11 mouse cellular contexts compared by ENCODE assay signal in the genomic region with DNA sequence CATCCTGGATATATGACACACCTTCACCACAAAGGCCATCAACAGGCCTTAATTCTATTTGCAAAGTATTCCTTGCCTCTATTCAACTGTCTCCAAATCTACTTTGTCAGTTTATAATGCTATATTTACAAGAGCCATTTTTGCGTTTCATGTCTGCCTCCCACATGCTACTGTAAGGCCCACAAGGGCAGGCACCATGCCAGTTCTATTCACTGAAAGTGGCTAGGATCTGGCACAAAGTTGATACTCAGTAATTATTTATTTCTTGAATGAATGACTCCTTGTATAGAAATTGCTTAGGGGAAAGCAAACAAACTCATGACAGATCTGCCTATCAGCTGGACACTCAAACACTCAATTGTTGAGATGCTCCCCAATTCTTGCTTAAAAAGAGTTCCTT.
DNase-seq lines count a peak whose midpoint lies in the region; ATAC-seq and TF ChIP-seq lines count a peak whose summit lies in the region.
"Had no signal": no experiment of that assay in that cellular context is flagged by ENCODE, and none has a peak within 500 bp of the region (broad histone marks: within the 10 kb centered on the region; RNA-seq: fewer than 3 reads in every experiment).

No protein-coding gene starts in this region.

- 28% methylated on average over 1 of the region's 1 CpGs for WGBS in forebrain, embryonic 13.5 days
- WGBS in forebrain, embryonic 10.5 days, result 93% methylated on average over 1 of the region's 1 CpGs
- WGBS in kidney, adult 2 months, result 33% methylated on average over 1 of the region's 1 CpGs
- 55% methylated on average over 1 of the region's 1 CpGs for WGBS in kidney, embryonic 14.5 days

- no peak overlapping the region for H3K27ac ChIP-seq in forebrain, embryonic 13.5 days
- H3K27ac ChIP-seq in forebrain, embryonic 10.5 days, result no peak overlapping the region
- H3K27ac ChIP-seq in kidney, adult 2 months (ENCODE audit: insufficient read depth, low read depth, low read length), result no peak overlapping the region
- H3K27ac ChIP-seq in kidney, embryonic 14.5 days (ENCODE audit: low read depth, low read length), result no peak overlapping the region
- H3K27ac ChIP-seq: limb, embryonic 15.5 days had no signal

- TF ChIP-seq POLR2A in kidney, adult 2 months (IDR thresholded peaks at IDR 0.05; ENCODE audit: low read depth, low read length), result no peak

- peak overlapping the region; percentile 18; the same call in 1 of the 2 replicates for H3K4me2 ChIP-seq in forebrain, embryonic 13.5 days
- H3K4me2 ChIP-seq in kidney, embryonic 14.5 days (replicated peaks; ENCODE audit: low read depth, low read length), result no peak overlapping the region

- no peak for ATAC-seq in forebrain, embryonic 13.5 days
- no peak for ATAC-seq in kidney, embryonic 14.5 days (ENCODE audit: low FRiP score, low TSS enrichment)

- H3K9ac ChIP-seq in forebrain, embryonic 13.5 days, result no peak overlapping the region
- no peak overlapping the region for H3K9ac ChIP-seq in kidney, embryonic 14.5 days (ENCODE audit: low read depth, low read length)
- H3K9ac ChIP-seq: limb, embryonic 15.5 days had no signal

- no peak for DNase-seq in forebrain, embryonic 10.5 days (ENCODE audit: extremely low spot score, low spot score)
- peak; percentile 33 for DNase-seq in kidney, adult 2 months
- DNase-seq in retina, postnatal 1 day, result peak; percentile 26
- DNase-seq in retina, embryonic 14.5 days (ENCODE audit: low spot score), result no peak
- DNase-seq in testis, postnatal 14 days (ENCODE audit: low spot score), result peak; percentile 68
- DNase-seq in adrenal gland, postnatal 4 days (ENCODE audit: low spot score in 2 of 2), result no peak
- DNase-seq: embryo, embryonic 11 days; right cerebral cortex, adult 18-20 months had no signal

- no peak overlapping the region for H3K4me3 ChIP-seq in forebrain, embryonic 13.5 days
- no peak overlapping the region for H3K4me3 ChIP-seq in forebrain, embryonic 10.5 days
- H3K4me3 ChIP-seq in kidney, adult 2 months (ENCODE audit: insufficient read depth, low read depth, low read length), result no peak overlapping the region
- H3K4me3 ChIP-seq in kidney, embryonic 14.5 days (ENCODE audit: low read length), result no peak overlapping the region
- H3K4me3 ChIP-seq: limb, embryonic 15.5 days had no signal

- H3K9me3 ChIP-seq in forebrain, embryonic 13.5 days (replicated peaks), result no peaks in the 10 kb centered on the region
- H3K9me3 ChIP-seq in forebrain, embryonic 10.5 days, result no peaks in the 10 kb centered on the region
- no peaks in the 10 kb centered on the region for H3K9me3 ChIP-seq in kidney, embryonic 14.5 days (ENCODE audit: control insufficient read depth, low read length)
- H3K9me3 ChIP-seq: limb, embryonic 15.5 days had no signal

- peaks cover 23% of the 10 kb centered on the region for H3K36me3 ChIP-seq in forebrain, embryonic 13.5 days (ENCODE audit: poor library complexity, severe bottlenecking)
- peaks cover 76% of the 10 kb centered on the region for H3K36me3 ChIP-seq in forebrain, embryonic 10.5 days (replicated peaks)
- H3K36me3 ChIP-seq in kidney, adult 2 months (ENCODE audit: control insufficient read depth, insufficient read depth, low read length), result no peaks in the 10 kb centered on the region; the same call in 1 of the 2 replicates
- H3K36me3 ChIP-seq in kidney, embryonic 14.5 days (ENCODE audit: control insufficient read depth, insufficient read depth, low read length), result peaks cover 31% of the 10 kb centered on the region

- no peak for TF ChIP-seq CTCF in kidney, adult 2 months (conservative IDR thresholded peaks at IDR 0.05; ENCODE audit: insufficient read depth, insufficient read length, low read depth, low read length)

- H3K27me3 ChIP-seq in forebrain, embryonic 13.5 days, result no peaks in the 10 kb centered on the region
- H3K27me3 ChIP-seq in forebrain, embryonic 10.5 days (ENCODE audit: poor library complexity, severe bottlenecking), result no peaks in the 10 kb centered on the region
- no peaks in the 10 kb centered on the region for H3K27me3 ChIP-seq in kidney, adult 2 months (replicated peaks; ENCODE audit: control insufficient read depth, insufficient read depth, low read length)
- H3K27me3 ChIP-seq in kidney, embryonic 14.5 days (ENCODE audit: control insufficient read depth, insufficient read depth, low read length), result no peaks in the 10 kb centered on the region
- H3K27me3 ChIP-seq: limb, embryonic 15.5 days had no signal

- H3K4me1 ChIP-seq in forebrain, embryonic 13.5 days, result peaks cover 65% of the 10 kb centered on the region
- peaks cover 48% of the 10 kb centered on the region for H3K4me1 ChIP-seq in forebrain, embryonic 10.5 days
- H3K4me1 ChIP-seq in kidney, adult 2 months (ENCODE audit: control insufficient read depth, insufficient read depth, low read length), result peaks cover 17% of the 10 kb centered on the region; the same call in 1 of the 2 replicates
- peaks cover 36% of the 10 kb centered on the region for H3K4me1 ChIP-seq in kidney, embryonic 14.5 days (ENCODE audit: control insufficient read depth, insufficient read depth, low read length)

Comparison
In these comparisons a context has a peak if more than half of its experiments do, and no peak if none do; other contexts are left out.
1. DNase-seq: peak in kidney, adult 2 months (single experiment), retina, postnatal 1 day (single experiment) and testis, postnatal 14 days (single experiment); none in forebrain, embryonic 10.5 days (single experiment), retina, embryonic 14.5 days (single experiment) and adrenal gland, postnatal 4 days (0 of 2).